Mouse (Mus musculus): ENCODE measurements at regions not wholly inside any gene's neighbourhood (a gene's known extent, or its start where the extent isn't known, plus 50 kb on each side); places are given as distances from the start of the nearest gene placed in this dataset.

GRCm38 (mm10) chr16:97282943-97283342, 73.6 kb upstream of the Bace2 start:
- H3K79me2 ChIP-seq (ENCODE audit: inconsistent target) = no peaks in the 10 kb centered on the region
- no peaks in the 10 kb centered on the region for H3K36me3 ChIP-seq (ENCODE audit: inconsistent target)
- H3K4me3 ChIP-seq (ENCODE audit: inconsistent target) = no peak overlapping the region
- no peak overlapping the region for H3K27ac ChIP-seq
- WGBS (ENCODE audit: missing documents) = 98% methylated on average over 9 of the region's 9 CpGs

DNA sequence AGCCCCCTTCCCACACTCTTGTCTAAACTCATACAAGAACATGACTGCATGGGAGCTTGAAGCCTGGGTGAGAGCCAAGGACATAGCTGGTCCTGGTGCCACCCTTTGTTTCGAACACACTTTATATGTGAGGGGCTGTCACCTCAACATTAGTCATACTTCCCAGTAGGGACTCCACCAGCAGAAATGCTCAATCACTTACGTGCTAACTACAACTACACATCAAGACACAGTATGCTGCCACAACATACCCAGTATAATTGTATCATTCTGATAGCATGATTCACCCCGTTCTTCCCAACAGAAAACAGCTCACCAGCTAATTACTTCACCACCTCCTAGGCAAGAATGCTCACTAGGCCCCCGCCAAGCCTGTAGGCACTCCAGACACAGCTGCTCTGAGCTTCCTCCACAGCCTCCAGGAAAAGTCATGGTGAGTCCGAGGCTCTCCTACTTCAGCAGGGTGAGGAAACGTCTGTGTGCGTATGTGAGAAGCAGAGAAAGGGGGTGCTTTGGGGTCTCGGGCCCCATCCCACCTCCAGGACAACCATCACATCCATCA, 70.6 kb upstream of the Bace2 start:
- Histone ChIP-seq H3K4me3 (ENCODE audit: inconsistent target) (no peak overlapping the region), H3K79me2 (ENCODE audit: inconsistent target) (no peaks in the 10 kb centered on the region), H3K27ac (no peak overlapping the region), H3K36me3 (ENCODE audit: inconsistent target) (no peaks in the 10 kb centered on the region)
- WGBS (ENCODE audit: missing documents) = 92% methylated on average over 6 of the region's 8 CpGs

DNA sequence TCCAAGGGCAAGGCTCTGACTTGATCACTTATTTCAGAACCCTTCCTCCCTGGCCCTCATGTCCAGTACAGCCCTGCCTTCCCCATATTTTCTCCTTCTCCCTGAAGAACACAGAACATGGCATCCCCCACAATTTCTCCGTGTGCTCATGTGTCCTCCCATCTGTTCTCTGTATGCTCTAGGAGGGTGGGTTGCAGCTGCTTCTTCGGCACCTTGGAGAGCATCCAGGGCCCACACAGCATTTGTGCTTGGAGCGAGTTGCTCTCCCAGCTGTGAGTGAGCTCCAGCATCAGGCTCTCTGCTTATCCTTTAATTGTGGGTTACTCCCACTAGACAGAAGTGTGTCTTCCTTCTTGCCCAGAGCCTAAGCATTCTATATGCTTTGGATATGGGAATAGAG, 69.8 kb upstream of the Bace2 start:
- no peak overlapping the region for H3K27ac ChIP-seq
- no peak overlapping the region for H3K4me3 ChIP-seq (ENCODE audit: inconsistent target)
- H3K79me2 ChIP-seq (ENCODE audit: inconsistent target) = no peaks in the 10 kb centered on the region
- WGBS (ENCODE audit: missing documents) = 98% methylated on average over 3 of the region's 3 CpGs
- no peaks in the 10 kb centered on the region for H3K36me3 ChIP-seq (ENCODE audit: inconsistent target)

DNA sequence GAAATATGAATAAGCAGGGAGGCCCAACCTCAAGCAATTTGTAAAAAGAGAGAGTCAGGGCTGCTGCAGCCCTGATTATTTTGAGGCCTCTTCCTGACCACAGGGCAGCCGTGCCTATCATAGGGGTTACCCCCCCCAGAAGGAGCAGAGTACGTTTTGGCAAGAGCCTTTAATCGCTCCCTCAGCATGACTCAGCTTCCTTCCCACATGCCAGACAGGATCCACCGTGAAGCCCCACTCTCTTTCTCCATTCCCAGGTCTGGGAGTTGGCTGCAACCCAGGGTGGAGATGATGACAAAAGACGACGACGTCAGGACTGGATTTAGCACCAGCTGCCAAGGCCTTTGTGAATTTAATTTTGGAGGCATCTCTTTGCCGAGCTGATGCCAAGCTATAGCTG, 67.9 kb upstream of the Bace2 start:
- WGBS (ENCODE audit: missing documents) = 14% methylated on average over 8 of the region's 8 CpGs
- Histone ChIP-seq H3K27ac (no peak overlapping the region), H3K4me3 (ENCODE audit: inconsistent target) (no peak overlapping the region)

GRCm38 (mm10) chr16:97292484-97293048, 64.0 kb upstream of the Bace2 start:
- 11% methylated on average over 11 of the region's 11 CpGs for WGBS (ENCODE audit: missing documents)
- Histone ChIP-seq H3K4me3 (ENCODE audit: inconsistent target) (no peak overlapping the region), H3K79me2 (ENCODE audit: inconsistent target) (no peaks in the 10 kb centered on the region)

More for the DNA sequence above, 67.9 kb upstream of the Bace2 start:
- no peaks in the 10 kb centered on the region for H3K79me2 ChIP-seq (ENCODE audit: inconsistent target)
- H3K36me3 ChIP-seq (ENCODE audit: inconsistent target) = no peaks in the 10 kb centered on the region

DNA sequence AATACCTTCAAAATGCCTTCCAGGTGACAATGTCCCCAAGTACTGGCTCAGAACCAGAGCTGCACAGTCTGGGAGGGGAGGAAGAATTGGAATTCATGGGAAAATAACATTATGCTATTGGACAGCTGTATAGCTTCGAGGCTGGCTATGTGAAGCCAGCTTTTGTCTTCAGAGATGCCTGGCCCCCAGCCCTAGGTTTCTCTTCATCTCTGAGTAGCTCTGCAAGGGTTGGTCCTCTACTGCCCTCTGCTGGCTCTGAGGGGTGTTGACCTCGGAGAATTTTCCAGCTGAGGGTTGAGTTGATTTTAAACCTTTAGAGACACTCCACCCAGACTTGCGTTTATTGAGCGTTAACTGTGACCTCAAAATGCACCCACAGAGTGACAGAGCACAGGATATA, 63.3 kb upstream of the Bace2 start:
- no peaks in the 10 kb centered on the region for H3K79me2 ChIP-seq (ENCODE audit: inconsistent target)
- H3K27ac ChIP-seq = no peak overlapping the region
- H3K36me3 ChIP-seq (ENCODE audit: inconsistent target) = no peaks in the 10 kb centered on the region
- WGBS (ENCODE audit: missing documents) = 0% methylated on average over 4 of the region's 4 CpGs
- H3K4me3 ChIP-seq (ENCODE audit: inconsistent target) = no peak overlapping the region

More at GRCm38 (mm10) chr16:97292484-97293048, 64.0 kb upstream of the Bace2 start:
- Histone ChIP-seq H3K36me3 (ENCODE audit: inconsistent target) (no peaks in the 10 kb centered on the region), H3K27ac (no peak overlapping the region)

GRCm38 (mm10) chr16:97297140-97297539, 59.4 kb upstream of the Bace2 start:
- H3K79me2 ChIP-seq (ENCODE audit: inconsistent target) = no peaks in the 10 kb centered on the region
- H3K36me3 ChIP-seq (ENCODE audit: inconsistent target) = no peaks in the 10 kb centered on the region
- WGBS (ENCODE audit: missing documents) = 97% methylated on average over 3 of the region's 3 CpGs
- no peak overlapping the region for H3K4me3 ChIP-seq (ENCODE audit: inconsistent target)
- no peak overlapping the region for H3K27ac ChIP-seq

DNA sequence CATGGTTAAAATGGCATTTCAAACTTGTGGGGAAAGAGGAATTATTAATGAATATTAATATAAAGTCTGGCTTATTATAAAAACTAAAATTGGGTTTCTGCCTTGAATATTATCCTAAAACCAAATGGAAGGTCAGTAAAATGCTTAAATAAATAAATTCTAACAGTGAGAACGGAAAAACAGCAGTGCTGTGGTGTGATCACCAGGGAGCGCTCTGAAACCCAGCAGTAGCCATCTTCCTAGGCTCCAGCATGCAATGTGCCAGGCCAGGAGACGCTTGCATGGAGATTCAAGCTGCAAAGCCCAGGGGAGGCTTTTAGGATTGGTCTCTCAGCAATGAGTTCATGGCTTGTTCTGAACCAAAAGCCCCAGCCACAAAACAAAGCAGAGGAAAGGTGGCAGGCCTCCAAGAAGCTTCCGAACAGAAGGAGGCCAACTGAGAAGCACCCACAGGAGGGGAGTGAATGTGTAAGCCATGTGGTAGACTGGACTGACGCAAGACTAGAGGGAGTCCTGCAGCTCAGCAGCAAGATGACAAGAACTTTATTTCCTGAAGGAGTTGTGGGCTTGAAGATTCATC, 52.3 kb upstream of the Bace2 start:
- no peaks in the 10 kb centered on the region for H3K36me3 ChIP-seq (ENCODE audit: inconsistent target)
- no peak overlapping the region for H3K27ac ChIP-seq
- WGBS (ENCODE audit: missing documents) = 80% methylated on average over 5 of the region's 5 CpGs
- no peak overlapping the region for H3K4me3 ChIP-seq (ENCODE audit: inconsistent target)
- no peaks in the 10 kb centered on the region for H3K79me2 ChIP-seq (ENCODE audit: inconsistent target)

Data from macrophage (primary cell).